Mouse (Mus musculus): Measurements from ENCODE around the gene Mia3. TPM values are rescaled to one million over a fixed set of nuclear protein-coding genes. Genes with fewer than 3 reads are reported as not detected.
"Not testable (repeated sequence)": the region's sequence is repeated elsewhere in the genome, so short reads cannot be mapped to it uniquely, and the experiment has no call there.

Mia3 gene
- polyA plus RNA-seq, 1 experiment from 2014 or later, result 116 TPM

DNA sequence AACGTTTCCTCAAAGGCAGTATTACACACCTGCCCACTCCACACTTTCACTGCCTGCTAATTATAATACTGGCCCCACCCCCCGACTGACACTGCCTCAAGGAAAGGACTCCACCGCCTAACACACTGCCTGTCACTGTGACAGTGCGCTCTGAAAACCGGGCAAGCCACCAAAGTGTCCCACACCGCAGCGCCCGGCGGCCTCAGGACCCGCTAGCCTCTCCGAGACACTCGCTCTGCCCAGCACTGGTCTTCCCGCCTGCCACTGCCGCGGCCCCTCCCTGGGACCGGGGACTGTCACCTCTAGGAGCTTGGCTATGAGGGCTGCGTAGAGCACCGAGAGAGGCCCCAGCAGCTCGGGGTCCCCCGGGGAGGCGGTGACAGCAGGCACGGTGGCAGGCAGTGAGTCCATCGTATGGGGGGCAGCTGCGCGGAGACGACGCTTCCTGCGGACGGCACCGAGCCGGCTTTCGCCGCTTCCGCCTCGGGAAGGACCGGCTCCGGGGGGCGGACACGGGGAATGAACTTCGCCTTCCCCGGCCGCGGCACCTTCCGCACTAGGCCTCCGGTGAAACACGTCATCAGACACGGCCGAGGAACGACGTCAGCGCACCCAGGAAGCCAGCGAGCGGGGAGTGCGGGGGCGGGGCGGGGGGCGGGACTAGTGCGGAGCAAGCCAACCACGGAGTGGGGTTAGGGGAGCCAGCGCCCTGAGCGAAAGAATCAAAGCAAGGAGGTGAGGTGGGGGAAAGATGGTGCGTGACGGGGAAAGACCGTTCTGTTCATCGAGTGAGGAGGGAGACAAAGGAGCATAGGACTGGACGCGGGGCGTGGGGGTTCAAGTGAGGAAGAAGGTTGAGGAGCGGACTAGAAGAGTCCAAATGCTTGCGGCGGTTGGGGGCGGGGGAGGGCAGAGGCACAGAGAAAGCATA lies 24.2 kb downstream of the Mia3 start:
- peak overlapping the region; percentile 64 for H3K27ac ChIP-seq
- H3K9me3 ChIP-seq, result no peaks in the 10 kb centered on the region
- peak; percentile 90 for ATAC-seq (ENCODE audit: insufficient number of reproducible peaks, insufficient read depth, low FRiP score, low TSS enrichment, low read depth)
- H3K27me3 ChIP-seq, result no peaks in the 10 kb centered on the region
- peaks cover 11% of the 10 kb centered on the region; the same call in 1 of the 2 replicates for H3K4me1 ChIP-seq (replicated peaks)
- peak overlapping the region; percentile 89 for H3K4me2 ChIP-seq
- peaks cover 55% of the 10 kb centered on the region for H3K36me3 ChIP-seq
- H3K4me3 ChIP-seq (replicated peaks), result peak overlapping the region; percentile 92
- WGBS, result under 1% methylated on average over 72 of the region's 72 CpGs
- peak overlapping the region; percentile 88 for H3K9ac ChIP-seq (replicated peaks)

DNA sequence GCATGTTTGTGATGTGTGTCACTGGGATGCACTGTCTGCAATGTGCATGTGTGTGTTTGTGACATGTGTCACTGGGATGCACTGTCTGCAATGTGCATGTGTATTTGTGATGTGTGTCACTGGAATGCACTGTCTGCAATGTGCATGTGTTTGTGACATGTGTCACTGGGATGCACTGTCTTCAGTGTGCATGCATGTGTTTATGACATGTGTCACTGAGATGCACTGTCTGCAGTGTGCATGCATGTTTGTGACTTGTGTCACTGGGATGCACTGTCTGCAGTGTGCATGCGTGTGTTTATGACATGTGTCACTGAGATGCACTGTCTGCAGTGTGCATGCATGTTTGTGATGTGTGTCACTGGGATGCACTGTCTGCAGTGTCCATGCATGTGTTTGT lies 26.5 kb downstream of the Mia3 start:
- H3K4me3 ChIP-seq (replicated peaks); H3K27me3 ChIP-seq; H3K4me2 ChIP-seq; ATAC-seq (ENCODE audit: insufficient number of reproducible peaks, insufficient read depth, low FRiP score, low TSS enrichment, low read depth); H3K9me3 ChIP-seq; H3K9ac ChIP-seq (replicated peaks); H3K27ac ChIP-seq: not testable (repeated sequence)
- Histone ChIP-seq H3K36me3 (peaks cover 52% of the 10 kb centered on the region), H3K4me1 (replicated peaks) (peaks cover 11% of the 10 kb centered on the region; the same call in 1 of the 2 replicates)
- WGBS, result 87% methylated on average over 1 of the region's 1 CpGs

DNA sequence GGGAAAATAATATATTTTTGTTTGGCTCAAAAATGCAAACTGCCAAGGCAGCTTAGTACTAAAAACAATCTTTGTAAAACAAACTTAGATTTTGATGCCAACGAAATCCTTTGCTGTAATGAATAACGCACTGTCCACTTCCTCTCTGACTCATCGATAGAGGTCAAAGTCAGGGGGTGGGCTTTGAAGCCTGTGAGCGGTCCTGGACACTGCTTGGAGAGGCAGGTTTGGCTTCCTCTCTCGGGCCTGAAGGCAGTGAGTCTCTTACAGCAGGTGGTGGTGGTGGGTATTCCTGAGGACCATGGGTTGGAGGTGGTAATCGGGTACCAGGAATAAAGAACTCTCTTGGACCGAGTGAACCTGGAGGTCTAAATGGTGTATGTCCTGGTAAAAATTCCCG lies 42.2 kb downstream of the Mia3 start:
- Histone ChIP-seq H3K27me3 (no peaks in the 10 kb centered on the region), H3K9me3 (no peaks in the 10 kb centered on the region), H3K9ac (replicated peaks) (no peak overlapping the region), H3K4me3 (replicated peaks) (no peak overlapping the region), H3K27ac (no peak overlapping the region), H3K36me3 (peaks cover 84% of the 10 kb centered on the region), H3K4me1 (replicated peaks) (no peaks in the 10 kb centered on the region), H3K4me2 (no peak overlapping the region)
- WGBS, result 92% methylated on average over 8 of the region's 8 CpGs
- no peak for ATAC-seq (ENCODE audit: insufficient number of reproducible peaks, insufficient read depth, low FRiP score, low TSS enrichment, low read depth)

DNA sequence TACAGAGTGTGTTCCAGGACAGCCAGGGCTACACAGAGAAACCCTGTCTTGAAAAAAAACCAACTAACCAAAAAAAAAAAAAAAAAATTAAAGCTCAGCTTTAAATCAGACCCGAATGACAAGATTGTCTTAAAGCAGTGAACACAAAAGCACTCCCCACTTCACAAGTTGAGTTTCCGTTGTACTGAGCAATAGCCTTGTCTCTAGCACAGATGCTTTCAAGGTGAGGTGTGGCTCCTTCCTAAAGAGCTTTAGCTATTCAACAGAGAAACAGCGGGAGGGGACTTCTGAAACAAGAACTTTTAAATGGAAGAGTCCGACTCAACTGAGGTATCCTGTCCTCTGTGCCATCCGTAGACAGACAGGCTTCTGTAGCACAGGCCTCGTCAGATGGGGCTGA lies 44.9 kb downstream of the Mia3 start:
- Histone ChIP-seq H3K4me1 (replicated peaks) (no peaks in the 10 kb centered on the region), H3K27ac (no peak overlapping the region), H3K4me3 (replicated peaks) (no peak overlapping the region), H3K4me2 (no peak overlapping the region), H3K9ac (replicated peaks) (no peak overlapping the region), H3K9me3 (no peaks in the 10 kb centered on the region), H3K36me3 (peaks cover 81% of the 10 kb centered on the region), H3K27me3 (no peaks in the 10 kb centered on the region)
- WGBS, result 95% methylated on average over 6 of the region's 6 CpGs
- no peak for ATAC-seq (ENCODE audit: insufficient number of reproducible peaks, insufficient read depth, low FRiP score, low TSS enrichment, low read depth)

DNA sequence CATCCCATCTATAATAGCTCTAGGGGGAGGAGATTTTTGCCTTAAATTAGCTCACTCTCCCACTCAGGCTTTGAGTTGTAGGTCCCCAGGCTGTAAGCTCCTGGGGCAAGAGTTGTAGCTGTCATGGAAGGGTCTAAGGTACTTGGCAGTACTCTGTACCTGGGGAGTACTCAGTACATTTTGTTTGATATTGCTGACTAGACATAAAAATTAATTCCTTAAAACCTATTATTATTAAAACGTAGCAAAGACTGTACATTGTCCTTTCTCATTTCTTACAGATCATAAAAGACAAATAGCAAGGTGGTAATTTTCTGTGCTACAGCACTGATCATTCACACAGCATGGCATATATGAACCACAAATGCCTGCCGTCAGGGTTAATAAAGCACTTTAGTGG lies 45.4 kb downstream of the Mia3 start:
- H3K36me3 ChIP-seq, result peaks cover 81% of the 10 kb centered on the region
- H3K9me3 ChIP-seq, result no peaks in the 10 kb centered on the region
- H3K27me3 ChIP-seq, result no peaks in the 10 kb centered on the region
- ATAC-seq (ENCODE audit: insufficient number of reproducible peaks, insufficient read depth, low FRiP score, low TSS enrichment, low read depth), result no peak
- no peaks in the 10 kb centered on the region for H3K4me1 ChIP-seq (replicated peaks)
- no peak overlapping the region for H3K9ac ChIP-seq (replicated peaks)
- 95% methylated on average over 2 of the region's 2 CpGs for WGBS
- no peak overlapping the region for H3K4me2 ChIP-seq
- no peak overlapping the region for H3K4me3 ChIP-seq (replicated peaks)
- no peak overlapping the region for H3K27ac ChIP-seq

DNA sequence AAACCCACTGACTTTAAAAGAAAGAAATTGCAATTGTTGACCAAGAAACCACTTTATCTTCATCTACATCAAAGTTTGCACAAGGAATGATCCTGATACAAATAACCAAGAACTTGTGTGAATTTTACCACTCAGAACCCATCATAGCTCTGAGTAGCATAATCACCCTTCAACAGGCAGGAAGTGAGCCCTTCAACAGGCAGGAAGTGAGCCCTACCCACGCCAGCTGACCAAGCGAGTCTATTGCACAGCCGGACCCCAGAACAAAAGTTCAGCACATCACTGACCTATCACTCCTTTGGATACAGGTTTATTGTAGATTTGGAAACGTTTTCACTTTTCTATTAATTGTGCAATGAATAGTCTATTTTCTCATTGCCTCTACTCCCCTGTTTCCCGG lies 46.9 kb downstream of the Mia3 start:
- WGBS, result 88% methylated on average over 5 of the region's 5 CpGs
- not testable (repeated sequence) for H3K27me3 ChIP-seq; H3K4me2 ChIP-seq; H3K4me3 ChIP-seq (replicated peaks); H3K27ac ChIP-seq; H3K9me3 ChIP-seq; ATAC-seq (ENCODE audit: insufficient number of reproducible peaks, insufficient read depth, low FRiP score, low TSS enrichment, low read depth); H3K4me1 ChIP-seq (replicated peaks); H3K9ac ChIP-seq (replicated peaks)
- peaks cover 80% of the 10 kb centered on the region for H3K36me3 ChIP-seq

DNA sequence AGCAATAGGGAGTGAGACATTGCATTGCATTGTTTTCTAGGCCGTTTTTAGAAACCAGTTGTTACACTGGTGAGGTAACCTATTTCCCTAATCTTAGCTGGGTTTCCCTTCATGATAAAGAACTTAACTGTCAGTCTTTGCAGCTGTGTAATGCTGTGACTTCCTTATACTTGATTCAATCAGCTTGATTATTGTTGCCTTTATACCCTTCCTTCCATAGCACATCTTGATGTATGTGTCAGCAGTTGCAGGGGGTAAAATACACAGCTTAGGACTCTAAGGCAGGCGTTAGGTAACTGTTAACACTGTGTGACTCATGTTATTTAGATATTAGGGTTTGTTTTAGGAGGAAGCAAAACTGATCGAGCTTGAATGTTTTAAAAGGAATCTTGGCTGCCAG lies 48.6 kb downstream of the Mia3 start:
- Histone ChIP-seq H3K9ac (replicated peaks) (no peak overlapping the region), H3K36me3 (peaks cover 82% of the 10 kb centered on the region), H3K9me3 (no peaks in the 10 kb centered on the region), H3K27me3 (no peaks in the 10 kb centered on the region), H3K4me1 (replicated peaks) (no peaks in the 10 kb centered on the region), H3K4me2 (no peak overlapping the region), H3K4me3 (replicated peaks) (no peak overlapping the region), H3K27ac (no peak overlapping the region)
- ATAC-seq (ENCODE audit: insufficient number of reproducible peaks, insufficient read depth, low FRiP score, low TSS enrichment, low read depth), result no peak
- 81% methylated on average over 3 of the region's 3 CpGs for WGBS

DNA sequence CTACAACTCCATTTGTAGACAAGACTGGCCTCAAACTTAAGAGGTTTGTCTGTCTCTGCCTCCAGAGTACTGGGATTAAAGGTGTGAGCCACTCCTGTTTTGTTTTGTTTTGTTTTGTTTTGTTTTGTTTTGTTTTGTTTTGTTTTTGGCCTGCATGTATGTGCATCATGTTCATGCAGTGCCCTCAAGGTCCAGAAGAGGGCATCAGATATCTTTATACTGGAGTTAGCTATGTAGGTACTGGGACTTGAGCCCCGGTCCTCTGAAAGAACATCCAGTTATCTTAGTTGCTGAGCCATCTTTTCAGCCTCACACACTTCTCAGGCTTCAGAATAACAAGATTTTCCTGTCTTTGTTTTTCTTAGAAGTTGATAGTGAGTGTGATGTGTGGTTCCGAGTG lies 53.6 kb downstream of the Mia3 start:
- peaks cover 76% of the 10 kb centered on the region for H3K36me3 ChIP-seq
- H3K27ac ChIP-seq, result no peak overlapping the region
- WGBS, result 89% methylated on average over 2 of the region's 2 CpGs
- H3K9ac ChIP-seq (replicated peaks), result no peak overlapping the region
- no peaks in the 10 kb centered on the region for H3K27me3 ChIP-seq
- no peak for ATAC-seq (ENCODE audit: insufficient number of reproducible peaks, insufficient read depth, low FRiP score, low TSS enrichment, low read depth)
- H3K9me3 ChIP-seq, result no peaks in the 10 kb centered on the region
- no peaks in the 10 kb centered on the region for H3K4me1 ChIP-seq (replicated peaks)
- H3K4me3 ChIP-seq (replicated peaks), result no peak overlapping the region
- no peak overlapping the region for H3K4me2 ChIP-seq

DNA sequence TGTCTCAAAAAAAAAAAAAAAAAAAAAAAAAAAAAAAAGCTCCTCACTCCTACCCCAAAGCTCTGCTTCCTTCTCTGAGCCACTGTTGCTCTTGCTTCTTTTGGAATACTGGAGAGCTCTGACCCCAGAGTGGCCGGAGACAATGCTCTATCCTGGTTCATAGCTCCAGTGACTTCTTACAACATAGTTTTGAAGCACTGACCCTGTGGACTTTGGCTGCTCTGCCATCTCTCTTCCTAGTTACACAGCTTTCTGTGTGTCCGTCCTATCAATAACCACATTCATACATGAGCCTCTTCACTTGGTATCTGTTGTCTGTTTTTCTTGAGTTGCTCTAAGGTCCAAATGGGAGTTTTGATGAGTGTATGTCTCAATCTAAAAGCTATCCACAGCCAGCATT lies 57.3 kb downstream of the Mia3 start:
- peaks cover 70% of the 10 kb centered on the region for H3K36me3 ChIP-seq
- no peak overlapping the region for H3K4me3 ChIP-seq (replicated peaks)
- ATAC-seq (ENCODE audit: insufficient number of reproducible peaks, insufficient read depth, low FRiP score, low TSS enrichment, low read depth), result no peak
- no peaks in the 10 kb centered on the region for H3K27me3 ChIP-seq
- WGBS, result 94% methylated on average over 2 of the region's 2 CpGs
- no peaks in the 10 kb centered on the region for H3K4me1 ChIP-seq (replicated peaks)
- no peak overlapping the region for H3K4me2 ChIP-seq
- no peaks in the 10 kb centered on the region for H3K9me3 ChIP-seq
- H3K27ac ChIP-seq, result no peak overlapping the region
- no peak overlapping the region for H3K9ac ChIP-seq (replicated peaks)

DNA sequence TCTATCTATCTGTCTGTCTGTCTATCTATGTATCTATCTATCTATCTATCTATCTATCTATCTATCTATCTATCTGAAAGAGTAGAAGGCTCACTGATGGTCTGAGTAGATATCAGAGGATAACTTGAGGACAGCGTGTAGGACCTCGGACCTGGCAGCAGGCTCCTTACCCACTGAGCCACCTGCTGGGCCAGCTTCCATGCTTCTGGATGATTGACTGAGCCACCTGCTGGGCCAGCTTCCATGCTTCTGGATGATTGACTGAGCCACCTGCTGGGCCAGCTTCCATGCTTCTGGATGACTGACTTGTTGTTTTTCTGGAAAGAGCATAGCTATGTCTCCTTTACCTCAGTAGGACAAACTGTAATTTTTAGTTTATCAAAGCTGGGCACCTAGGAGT lies 59.8 kb downstream of the Mia3 start:
- peaks cover 51% of the 10 kb centered on the region for H3K36me3 ChIP-seq
- not testable (repeated sequence) for H3K9ac ChIP-seq (replicated peaks); H3K27me3 ChIP-seq; H3K4me1 ChIP-seq (replicated peaks); H3K9me3 ChIP-seq; H3K27ac ChIP-seq; H3K4me3 ChIP-seq (replicated peaks); ATAC-seq (ENCODE audit: insufficient number of reproducible peaks, insufficient read depth, low FRiP score, low TSS enrichment, low read depth); H3K4me2 ChIP-seq
- WGBS, result 88% methylated on average over 2 of the region's 2 CpGs

DNA sequence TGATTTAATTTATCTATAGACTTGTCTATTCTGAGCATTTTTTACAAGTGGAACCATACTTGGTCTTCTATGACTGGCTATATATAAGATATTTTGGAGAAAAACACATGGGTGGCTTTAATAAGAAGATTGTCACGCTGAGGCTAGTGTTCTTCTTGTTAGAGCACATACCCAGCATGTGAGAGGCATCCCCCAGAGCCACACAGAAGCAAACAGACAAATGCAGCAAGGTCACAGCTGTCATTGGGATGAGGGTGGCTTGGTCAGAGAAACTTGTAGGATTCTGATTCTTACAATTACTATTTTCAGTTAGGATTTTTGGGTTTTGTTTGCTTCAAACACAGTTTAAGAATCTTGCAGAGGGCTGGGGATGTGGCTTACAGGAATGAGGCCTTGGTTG lies 60.9 kb downstream of the Mia3 start:
- no peaks in the 10 kb centered on the region for H3K4me1 ChIP-seq (replicated peaks)
- H3K27ac ChIP-seq, result no peak overlapping the region
- no peak overlapping the region for H3K4me2 ChIP-seq
- peaks cover 43% of the 10 kb centered on the region for H3K36me3 ChIP-seq
- ATAC-seq (ENCODE audit: insufficient number of reproducible peaks, insufficient read depth, low FRiP score, low TSS enrichment, low read depth), result no peak
- WGBS, result 93% methylated on average over 1 of the region's 1 CpGs
- H3K4me3 ChIP-seq (replicated peaks), result no peak overlapping the region
- H3K27me3 ChIP-seq, result no peaks in the 10 kb centered on the region
- no peak overlapping the region for H3K9ac ChIP-seq (replicated peaks)
- H3K9me3 ChIP-seq, result no peaks in the 10 kb centered on the region

DNA sequence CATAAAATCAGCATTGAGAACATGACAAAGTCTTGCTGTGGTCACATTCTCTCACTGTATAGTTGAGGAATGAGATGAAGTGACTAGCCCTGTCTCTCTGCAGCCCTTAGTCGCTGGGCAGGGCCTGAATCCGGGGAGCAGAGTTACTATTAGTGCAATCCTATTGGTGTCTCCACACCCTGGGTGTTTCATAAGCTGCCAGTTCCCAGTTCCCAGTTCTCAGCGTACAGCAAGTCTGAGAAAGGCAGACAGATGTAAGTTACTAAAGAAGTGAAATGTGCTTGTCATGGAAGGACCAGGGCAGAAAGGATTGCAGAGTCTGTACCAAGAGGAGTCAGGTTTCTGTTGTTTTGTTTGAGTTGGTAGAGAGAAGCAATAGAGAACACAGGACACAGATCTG lies 61.8 kb downstream of the Mia3 start:
- 77% methylated on average over 3 of the region's 3 CpGs for WGBS
- Histone ChIP-seq H3K4me1 (replicated peaks) (no peaks in the 10 kb centered on the region), H3K4me3 (replicated peaks) (no peak overlapping the region), H3K4me2 (no peak overlapping the region), H3K9ac (replicated peaks) (no peak overlapping the region), H3K36me3 (peaks cover 37% of the 10 kb centered on the region), H3K27ac (no peak overlapping the region), H3K27me3 (no peaks in the 10 kb centered on the region), H3K9me3 (no peaks in the 10 kb centered on the region)
- ATAC-seq (ENCODE audit: insufficient number of reproducible peaks, insufficient read depth, low FRiP score, low TSS enrichment, low read depth), result no peak
